Mouse (Mus musculus): ENCODE measurements at regions not wholly inside any gene's neighbourhood (a gene's known extent, or its start where the extent isn't known, plus 50 kb on each side); places are given as distances from the start of the nearest gene placed in this dataset.

DNA sequence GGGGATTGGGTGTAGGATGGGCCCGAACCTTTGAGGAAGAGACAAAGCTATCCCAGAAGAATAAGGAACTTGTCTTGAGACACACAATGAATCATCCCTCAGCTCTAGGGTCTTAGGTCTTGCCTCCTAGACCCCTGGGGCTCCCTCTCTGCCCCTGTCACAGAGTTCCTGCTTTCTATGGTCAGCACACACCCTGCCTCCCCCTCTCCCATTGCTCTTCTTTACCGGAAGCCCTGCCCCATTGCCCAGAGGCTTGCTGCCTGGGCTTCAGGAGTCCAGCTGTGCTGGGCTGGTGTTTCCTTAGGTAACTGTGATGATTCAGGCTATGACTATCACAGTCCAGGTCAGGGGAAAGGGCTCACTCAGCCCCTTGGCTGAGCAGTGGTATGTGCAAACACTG lies 55.1 kb upstream of the Podxl start:
- TF ChIP-seq USF1 (IDR thresholded peaks at IDR 0.05; ENCODE audit: low read depth) (no peak), E2F4 (IDR thresholded peaks at IDR 0.05; ENCODE audit: insufficient read depth) (no peak), REST (IDR thresholded peaks at IDR 0.05; ENCODE audit: insufficient read depth, insufficient read length) (no peak), CEBPB (IDR thresholded peaks at IDR 0.05; ENCODE audit: insufficient read depth, poor library complexity, severe bottlenecking) (no peak), TCF3 (IDR thresholded peaks at IDR 0.05; ENCODE audit: insufficient read length, low read depth) (no peak), MYOG (IDR thresholded peaks at IDR 0.05; ENCODE audit: control insufficient read depth in 1 of 3, insufficient read depth in 1 of 3, insufficient read length in 2 of 3, low read depth in 2 of 3) (no peak), MAX (IDR thresholded peaks at IDR 0.05; ENCODE audit: low read depth) (no peak)
- Histone ChIP-seq H3K79me2 (ENCODE audit: control insufficient read depth, insufficient read depth) (no peaks in the 10 kb centered on the region), H3K4me2 (ENCODE audit: low read depth) (no peak overlapping the region), H3ac (ENCODE audit: control insufficient read depth, insufficient read length) (no peak overlapping the region), H3K27me3 (ENCODE audit: control insufficient read depth, insufficient read depth, insufficient read length) (peaks cover 6% of the 10 kb centered on the region), H3K4me3 (no peak overlapping the region), H3K36me3 (ENCODE audit: control insufficient read depth, insufficient read depth) (no peaks in the 10 kb centered on the region)

DNA sequence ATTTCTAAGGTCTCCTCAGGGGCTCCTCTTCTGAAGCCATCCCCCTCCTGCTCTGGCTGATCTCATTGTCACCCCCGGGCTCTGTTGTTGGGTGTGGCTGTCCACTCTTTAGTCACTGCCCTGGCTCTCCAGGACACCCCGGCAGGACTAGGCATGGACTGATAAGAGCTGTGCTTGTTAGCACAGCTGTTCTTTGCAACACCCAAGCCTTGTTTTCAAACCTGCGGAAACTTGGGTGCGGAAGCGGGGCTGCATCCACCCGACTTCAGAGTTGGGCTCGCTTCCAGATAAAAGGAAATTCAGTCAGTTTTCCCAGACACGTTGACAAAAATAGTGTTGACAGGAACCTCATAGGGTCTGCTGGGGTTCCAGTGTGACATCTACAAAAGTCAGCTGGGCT lies 53.6 kb upstream of the Podxl start:
- H3K79me2 ChIP-seq (ENCODE audit: control insufficient read depth, insufficient read depth), result no peaks in the 10 kb centered on the region
- H3ac ChIP-seq (ENCODE audit: control insufficient read depth, insufficient read length), result no peak overlapping the region
- H3K36me3 ChIP-seq (ENCODE audit: control insufficient read depth, insufficient read depth), result no peaks in the 10 kb centered on the region
- no peak overlapping the region for H3K4me2 ChIP-seq (ENCODE audit: low read depth)
- no peak overlapping the region for H3K4me3 ChIP-seq
- no peak for TF ChIP-seq POLR2A (IDR thresholded peaks at IDR 0.05; ENCODE audit: insufficient read length, low read depth)
- no peak for TF ChIP-seq TCF12 (IDR thresholded peaks at IDR 0.05; ENCODE audit: insufficient read depth, poor library complexity, severe bottlenecking)
- TF ChIP-seq MYOD1 (IDR thresholded peaks at IDR 0.05; ENCODE audit: control insufficient read depth in 1 of 3, insufficient read length in 2 of 3, low read depth in 2 of 3), result peak in 1 of 3 experiments; percentile 6
- no peak for TF ChIP-seq USF1 (IDR thresholded peaks at IDR 0.05; ENCODE audit: low read depth)
- no peak for TF ChIP-seq SRF (IDR thresholded peaks at IDR 0.05; ENCODE audit: control insufficient read depth, insufficient read length, low read depth)
- H3K27me3 ChIP-seq (ENCODE audit: control insufficient read depth, insufficient read depth, insufficient read length), result no peaks in the 10 kb centered on the region

DNA sequence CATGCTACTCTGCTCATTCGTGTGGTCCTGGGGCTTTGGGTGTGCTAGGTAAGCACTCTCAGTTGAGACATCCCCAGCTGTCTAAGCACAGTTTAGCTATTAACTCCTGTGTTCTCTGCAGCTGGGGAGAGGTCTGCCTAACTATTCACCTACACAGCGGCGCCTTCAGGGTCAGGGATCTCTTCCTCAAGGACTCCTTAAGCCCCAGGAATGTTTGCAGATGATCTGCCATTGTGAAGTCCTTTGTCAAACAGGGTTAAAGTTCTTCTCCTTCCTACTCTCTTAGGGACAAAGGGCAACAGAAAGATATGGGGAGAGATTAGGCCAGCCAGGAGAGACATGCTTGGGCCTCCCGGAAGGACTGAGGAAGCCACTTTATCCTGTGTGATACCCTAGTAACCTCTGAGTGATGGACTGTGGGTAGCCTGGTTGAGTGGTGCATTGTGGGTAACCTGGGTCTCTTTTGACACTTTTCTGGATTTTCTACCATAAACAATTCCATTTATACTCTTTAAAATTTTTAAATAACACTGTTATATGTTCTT lies 51.7 kb upstream of the Podxl start:
- Histone ChIP-seq H3K4me3 (no peak overlapping the region), H3K79me2 (ENCODE audit: control insufficient read depth, insufficient read depth) (no peaks in the 10 kb centered on the region), H3K27me3 (ENCODE audit: control insufficient read depth, insufficient read depth, insufficient read length) (no peaks in the 10 kb centered on the region), H3K36me3 (ENCODE audit: control insufficient read depth, insufficient read depth) (no peaks in the 10 kb centered on the region), H3ac (ENCODE audit: control insufficient read depth, insufficient read length) (no peak overlapping the region), H3K4me2 (ENCODE audit: low read depth) (no peak overlapping the region)
- TF ChIP-seq MYOG (IDR thresholded peaks at IDR 0.05; ENCODE audit: control insufficient read depth in 1 of 3, insufficient read depth in 1 of 3, insufficient read length in 2 of 3, low read depth in 2 of 3), result no peak
- no peak for TF ChIP-seq TCF12 (IDR thresholded peaks at IDR 0.05; ENCODE audit: insufficient read depth, poor library complexity, severe bottlenecking)

DNA sequence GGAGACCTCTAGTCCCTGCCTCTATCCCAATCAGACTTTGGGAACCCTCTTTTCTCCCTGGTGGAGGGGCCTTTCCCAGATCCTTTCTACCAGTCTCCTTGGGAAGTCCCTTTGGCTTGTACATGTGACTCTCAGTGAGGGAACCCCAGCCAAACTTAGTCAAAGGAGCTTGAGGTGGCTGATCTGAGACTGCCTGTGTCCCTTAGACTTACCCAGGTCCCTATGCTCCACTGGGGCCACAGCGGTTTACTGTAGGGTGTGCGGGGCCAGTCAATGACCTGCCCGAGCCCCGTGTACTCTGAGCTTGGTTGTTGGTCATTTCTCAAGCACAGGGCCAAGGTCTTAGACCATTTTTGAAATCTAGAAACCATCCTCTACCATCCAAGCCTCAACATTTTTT lies 50.8 kb upstream of the Podxl start:
- no peak overlapping the region for H3K4me3 ChIP-seq
- no peaks in the 10 kb centered on the region for H3K79me2 ChIP-seq (ENCODE audit: control insufficient read depth, insufficient read depth)
- H3K4me2 ChIP-seq (ENCODE audit: low read depth), result no peak overlapping the region
- H3K27me3 ChIP-seq (ENCODE audit: control insufficient read depth, insufficient read depth, insufficient read length), result no peaks in the 10 kb centered on the region
- no peak overlapping the region for H3ac ChIP-seq (ENCODE audit: control insufficient read depth, insufficient read length)
- no peaks in the 10 kb centered on the region for H3K36me3 ChIP-seq (ENCODE audit: control insufficient read depth, insufficient read depth)
- TF ChIP-seq SRF (IDR thresholded peaks at IDR 0.05; ENCODE audit: control insufficient read depth, insufficient read length, low read depth), result no peak
- TF ChIP-seq TCF3 (IDR thresholded peaks at IDR 0.05; ENCODE audit: insufficient read length, low read depth), result no peak
- no peak for TF ChIP-seq POLR2AphosphoS2 (IDR thresholded peaks at IDR 0.05; ENCODE audit: insufficient read length, low read depth)
- TF ChIP-seq TCF12 (IDR thresholded peaks at IDR 0.05; ENCODE audit: insufficient read depth, poor library complexity, severe bottlenecking), result no peak
- no peak for TF ChIP-seq REST (IDR thresholded peaks at IDR 0.05; ENCODE audit: insufficient read depth, insufficient read length)
- no peak for TF ChIP-seq POLR2A (IDR thresholded peaks at IDR 0.05; ENCODE audit: insufficient read length, low read depth)
- TF ChIP-seq MYOD1 (IDR thresholded peaks at IDR 0.05; ENCODE audit: control insufficient read depth in 1 of 3, insufficient read length in 2 of 3, low read depth in 2 of 3), result no peak
- TF ChIP-seq MYOG (IDR thresholded peaks at IDR 0.05; ENCODE audit: control insufficient read depth in 1 of 3, insufficient read depth in 1 of 3, insufficient read length in 2 of 3, low read depth in 2 of 3), result no peak
- TF ChIP-seq MAX (IDR thresholded peaks at IDR 0.05; ENCODE audit: low read depth), result no peak
- no peak for TF ChIP-seq USF1 (IDR thresholded peaks at IDR 0.05; ENCODE audit: low read depth)
- no peak for TF ChIP-seq CEBPB (IDR thresholded peaks at IDR 0.05; ENCODE audit: insufficient read depth, poor library complexity, severe bottlenecking)
- no peak for TF ChIP-seq E2F4 (IDR thresholded peaks at IDR 0.05; ENCODE audit: insufficient read depth)

DNA sequence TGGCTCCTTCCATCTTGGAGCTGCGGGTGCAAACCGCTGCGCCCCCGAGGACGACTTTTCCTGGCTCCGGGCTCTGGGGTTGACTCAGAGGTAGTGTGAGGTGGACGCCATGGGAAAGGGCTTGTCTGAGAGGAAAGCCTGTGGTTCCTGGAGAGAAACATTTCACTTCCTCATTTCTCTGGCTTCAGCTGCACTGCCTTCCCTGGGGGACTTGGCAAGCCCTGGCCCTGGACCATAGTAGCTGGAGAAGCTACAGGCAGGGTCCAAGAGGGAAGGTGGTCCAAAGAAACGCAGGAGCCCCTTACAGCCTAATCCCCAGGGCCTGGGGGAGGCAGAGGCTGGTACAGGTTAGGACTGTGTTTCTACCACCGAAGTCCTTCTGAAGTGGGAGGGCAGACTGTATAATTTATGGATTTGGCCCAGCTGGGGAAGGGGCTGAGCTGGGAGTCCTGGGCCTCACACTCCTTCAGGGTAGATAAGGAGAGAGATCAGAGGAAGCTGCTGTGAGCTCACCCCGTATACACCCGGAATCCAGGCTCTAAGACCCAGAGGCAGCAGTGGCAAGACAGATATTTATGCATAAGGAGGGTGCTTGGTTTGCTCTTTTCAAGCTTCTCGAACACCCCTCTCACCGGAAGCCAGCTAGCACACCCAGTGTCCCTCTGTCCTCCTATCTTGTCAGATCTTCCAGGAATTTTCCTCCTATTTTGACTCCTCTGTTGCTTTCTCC lies 50.0 kb upstream of the Podxl start:
- Histone ChIP-seq H3ac (ENCODE audit: control insufficient read depth, insufficient read length) (no peak overlapping the region), H3K36me3 (ENCODE audit: control insufficient read depth, insufficient read depth) (no peaks in the 10 kb centered on the region), H3K4me3 (no peak overlapping the region), H3K4me2 (ENCODE audit: low read depth) (no peak overlapping the region), H3K79me2 (ENCODE audit: control insufficient read depth, insufficient read depth) (no peaks in the 10 kb centered on the region), H3K27me3 (ENCODE audit: control insufficient read depth, insufficient read depth, insufficient read length) (no peaks in the 10 kb centered on the region)
- no peak for TF ChIP-seq SRF (IDR thresholded peaks at IDR 0.05; ENCODE audit: control insufficient read depth, insufficient read length, low read depth)
- TF ChIP-seq TCF12 (IDR thresholded peaks at IDR 0.05; ENCODE audit: insufficient read depth, poor library complexity, severe bottlenecking), result no peak
- TF ChIP-seq REST (IDR thresholded peaks at IDR 0.05; ENCODE audit: insufficient read depth, insufficient read length), result no peak
- no peak for TF ChIP-seq POLR2AphosphoS2 (IDR thresholded peaks at IDR 0.05; ENCODE audit: insufficient read length, low read depth)
- TF ChIP-seq MYOD1 (IDR thresholded peaks at IDR 0.05; ENCODE audit: control insufficient read depth in 1 of 3, insufficient read length in 2 of 3, low read depth in 2 of 3), result no peak
- no peak for TF ChIP-seq CEBPB (IDR thresholded peaks at IDR 0.05; ENCODE audit: insufficient read depth, poor library complexity, severe bottlenecking)

Measured in myocyte (in vitro differentiated cells).